Mouse (Mus musculus) cortical plate, adult 2 months (tissue): ENCODE measurements around the gene Slc4a11.

Experiments
- CTCF ChIP-seq: fragments of 200-500 bp; IDR thresholded peaks from 2 replicates; pipeline ENCODE4 v1.5.1; 2011; ENCODE audit warnings: mild to moderate bottlenecking, control low read depth, low read length; ENCODE audit not compliant: insufficient read depth; ENCODE audit errors: extremely low read depth
- POLR2A ChIP-seq: fragments of 200-500 bp; IDR thresholded peaks from 2 replicates; pipeline ENCODE4 v1.6.1; 2011; ENCODE audit warnings: mild to moderate bottlenecking, low read length, control low read depth; ENCODE audit not compliant: insufficient read depth; ENCODE audit errors: extremely low read depth

- TF ChIP-seq CTCF = no peak
- TF ChIP-seq POLR2A = no peak
These were observed at the start of gene Slc4a11 for GRCm38 (mm10) chr2:130697153-130697810.
